Mouse (Mus musculus) myocyte (in vitro differentiated cells): ENCODE measurements at regions not wholly inside any gene's neighbourhood (a gene's known extent, or its start where the extent isn't known, plus 50 kb on each side); places are given as distances from the start of the nearest gene placed in this dataset.

Experiments
- E2F4 ChIP-seq: IDR thresholded peaks from one replicate; pipeline ENCODE4 v1.6.1; 2011; ENCODE audit warnings: mild to moderate bottlenecking, control low read depth, moderate library complexity; ENCODE audit not compliant: insufficient read depth
- MAX ChIP-seq: IDR thresholded peaks from one replicate; pipeline ENCODE4 v1.6.1; 2011; ENCODE audit warnings: low read depth, mild to moderate bottlenecking, control low read depth
- MYOG ChIP-seq, 3 experiments: IDR thresholded peaks; one replicate each; pipeline ENCODE4 v1.6.1; 2011; ENCODE audit warnings: control low read depth in 2 of 3, low read depth in 2 of 3, mild to moderate bottlenecking in 2 of 3; ENCODE audit not compliant: insufficient read length in 2 of 3, control insufficient read depth in 1 of 3, insufficient read depth in 1 of 3
- POLR2A ChIP-seq: IDR thresholded peaks from one replicate; pipeline ENCODE4 v1.6.1; 2011; ENCODE audit warnings: low read depth, mild to moderate bottlenecking, control low read depth, moderate library complexity; ENCODE audit not compliant: insufficient read length
- POLR2AphosphoS2 ChIP-seq: IDR thresholded peaks from one replicate; pipeline ENCODE4 v1.6.1; 2011; ENCODE audit warnings: low read depth, control low read depth; ENCODE audit not compliant: insufficient read length
- TCF12 ChIP-seq: IDR thresholded peaks from one replicate; pipeline ENCODE4 v1.6.1; 2011; ENCODE audit warnings: mild to moderate bottlenecking, control low read depth; ENCODE audit not compliant: poor library complexity, insufficient read depth, severe bottlenecking

DNA sequence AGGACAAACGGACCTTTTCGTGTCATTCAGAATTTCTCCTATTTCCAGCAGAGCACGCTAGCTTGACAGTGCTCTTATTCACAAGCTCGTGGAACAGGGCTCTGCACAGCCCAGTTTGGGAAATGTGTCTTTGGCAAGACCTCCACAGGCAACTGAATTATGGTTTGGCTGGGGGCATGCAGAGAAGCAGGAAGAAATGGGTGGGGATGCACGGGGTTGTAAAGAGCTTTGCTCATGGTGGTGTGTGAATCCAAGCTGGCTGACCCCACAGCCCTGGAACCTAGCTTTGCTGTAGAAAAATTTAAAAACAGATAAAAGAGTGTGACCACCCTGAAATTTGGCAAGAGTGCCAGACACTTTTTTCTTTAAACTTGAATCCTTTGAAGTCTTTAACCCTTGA is 63.6 kb upstream of the Rab3gap2 start:
- TF ChIP-seq MAX: no peak
- TF ChIP-seq TCF12: no peak
- TF ChIP-seq POLR2AphosphoS2: no peak
- TF ChIP-seq POLR2A: no peak
- TF ChIP-seq MYOG (IDR thresholded peaks at IDR 0.05; ENCODE audit: control insufficient read depth in 1 of 3, insufficient read depth in 1 of 3, insufficient read length in 2 of 3, low read depth in 2 of 3): no peak
- TF ChIP-seq E2F4: no peak
